Mouse (Mus musculus): ENCODE data around the gene Kif7.

DNA sequence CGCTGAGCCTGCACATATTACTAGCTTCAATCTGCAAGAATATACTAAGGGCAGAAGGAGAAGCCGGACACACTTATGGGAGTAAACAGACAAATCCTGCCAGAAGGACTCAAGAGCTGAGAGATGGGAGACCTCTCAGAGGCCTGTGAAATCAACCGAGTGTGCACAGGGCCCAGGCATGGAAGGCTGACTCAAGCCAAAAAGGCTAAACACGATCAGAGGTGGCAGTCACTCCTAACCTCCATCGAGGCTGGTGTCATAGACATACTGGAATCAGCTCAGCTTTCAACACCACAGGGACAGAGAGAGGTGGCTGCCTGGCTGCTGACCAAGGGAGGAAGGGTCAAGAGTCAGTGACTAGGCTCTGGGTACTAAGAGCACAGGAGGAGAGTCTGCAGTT, 10.3 kb downstream of the Kif7 start:
- no peak for TF ChIP-seq CTCF (IDR thresholded peaks at IDR 0.05; ENCODE audit: extremely low read depth, insufficient read length, insufficient replicate concordance, low read depth, low read length)
- TF ChIP-seq POLR2A (IDR thresholded peaks at IDR 0.05; ENCODE audit: low read depth, low read length): no peak

All from small intestine, adult 2 months (tissue).